Mouse (Mus musculus): ENCODE data around the gene Smyd3.

- TF ChIP-seq POLR2A (IDR thresholded peaks at IDR 0.05; ENCODE audit: extremely low read depth, insufficient read depth, low read length) (no peak), CTCF (IDR thresholded peaks at IDR 0.05; ENCODE audit: extremely low read depth, insufficient read depth, low read length) (no peak)
Observed at GRCm38 (mm10) chr1:178981641-178982040, 536.2 kb downstream of the Smyd3 start.
